Mouse (Mus musculus) inflammation-experienced regulatory T-cells, adult 6 months (primary cell): ENCODE results near the gene Lhx9. TPM values are rescaled to one million over a fixed set of nuclear protein-coding genes. Genes with fewer than 3 reads are reported as not detected.

Source experiments
- ATAC-seq: one replicate; pipeline ENCODE4 v1.8.0; 2017
- polyA plus RNA-seq, 3 experiments: library from polyadenylated mRNA; unstranded; fragments of 100-300 nt; shearing (Covaris generic); gene quantifications; one replicate each; pipeline ENCODE4 v1.2.1; 2017

The Lhx9 gene
- polyA plus RNA-seq = under 1 TPM in 2 of 3 experiments, not detected in 1; 0.20 to 0.25 TPM

GRCm38 (mm10) chr1:138848511-138849109, at the start of gene Lhx9:
Gene Lhx9, minus strand, starts transcription at chr1:138848577.
- ATAC-seq = peak; percentile 5

GRCm38 (mm10) chr1:138896088-138896487, 47.7 kb upstream of the Lhx9 start:
- no peak for ATAC-seq

GRCm38 (mm10) chr1:138877470-138878254, 29.3 kb upstream of the Lhx9 start:
- ATAC-seq = no peak

DNA sequence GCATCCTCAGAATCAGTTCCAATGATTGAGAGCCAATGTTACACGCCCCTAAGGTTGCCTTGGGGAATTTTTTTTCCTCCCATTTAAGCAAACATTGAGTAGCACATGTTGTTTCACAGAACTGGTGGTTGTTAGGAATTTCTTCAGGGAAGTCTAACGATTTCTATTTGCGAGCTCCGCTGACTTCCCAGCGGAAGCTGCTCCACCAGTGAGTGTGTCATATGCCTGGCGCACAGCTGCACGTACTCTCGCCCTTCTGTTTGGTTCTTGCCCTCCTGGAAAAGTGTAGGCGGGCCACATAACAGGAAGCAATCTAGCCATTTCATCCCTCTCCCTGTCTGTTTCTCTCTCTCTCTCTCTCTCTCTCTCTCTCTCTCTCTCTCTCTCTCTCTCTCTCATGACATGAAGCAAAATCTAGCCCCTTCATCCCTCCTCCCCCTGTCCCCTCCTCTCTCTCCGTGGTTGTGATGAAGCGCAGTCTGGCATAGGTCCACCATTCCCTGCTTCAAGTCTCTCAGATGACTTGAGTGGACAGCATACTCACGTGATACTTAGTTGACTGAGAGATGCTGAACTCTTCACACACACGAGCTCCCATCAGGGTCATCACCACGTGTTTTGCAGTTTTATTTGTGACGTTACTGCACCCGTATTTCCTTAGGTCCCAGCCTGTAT, 28.1 kb upstream of the Lhx9 start:
- ATAC-seq = no peak

DNA sequence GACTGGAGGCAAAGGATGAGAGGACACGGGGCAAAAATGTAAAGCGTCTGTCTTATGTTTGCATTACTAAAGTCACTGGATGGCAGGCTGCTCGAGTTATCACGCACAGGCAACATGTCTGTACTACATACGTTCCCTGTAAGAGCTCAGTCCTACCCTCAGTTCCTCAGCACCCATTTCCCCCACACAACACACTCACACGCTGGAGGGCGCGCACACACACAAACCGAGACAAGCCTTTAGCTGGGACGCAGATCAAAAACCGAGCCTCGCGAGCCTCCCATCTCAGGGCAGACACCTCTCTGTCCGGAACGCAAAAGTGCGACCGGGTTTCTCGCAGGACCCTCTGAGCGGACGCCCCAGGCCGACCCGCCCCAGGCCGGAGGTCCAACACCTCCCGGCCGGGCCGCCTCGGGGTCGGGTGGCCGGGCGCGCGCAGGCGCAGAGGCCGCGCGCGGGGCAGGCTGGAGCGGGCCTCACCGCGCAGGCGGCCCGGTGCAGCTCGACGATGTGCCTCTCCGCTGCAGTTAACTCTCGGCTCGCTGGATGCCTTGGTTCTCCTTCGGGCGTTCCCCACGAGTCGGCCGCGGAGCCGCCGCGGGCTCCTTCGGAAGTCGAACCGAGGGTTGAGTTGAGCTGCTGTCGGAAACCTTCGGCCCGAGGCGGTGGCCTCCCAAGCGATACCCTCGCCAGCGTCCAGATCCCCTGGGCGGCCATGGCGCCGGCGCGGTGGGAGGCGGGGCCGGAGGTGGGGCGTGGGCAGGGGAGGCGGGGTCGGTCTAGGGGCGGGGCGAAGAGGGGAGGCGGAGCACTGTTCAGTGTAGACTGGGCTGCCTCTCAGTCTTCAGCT, 7.9 kb upstream of the Lhx9 start, which contains the start of gene 2310009B15Rik:
TSS of gene 2310009B15Rik (minus strand) at position 752 of the 850 bp plus-strand sequence.
- peak; percentile 89 for ATAC-seq

GRCm38 (mm10) chr1:138850823-138851222, 2.4 kb upstream of the Lhx9 start:
- no peak for ATAC-seq

DNA sequence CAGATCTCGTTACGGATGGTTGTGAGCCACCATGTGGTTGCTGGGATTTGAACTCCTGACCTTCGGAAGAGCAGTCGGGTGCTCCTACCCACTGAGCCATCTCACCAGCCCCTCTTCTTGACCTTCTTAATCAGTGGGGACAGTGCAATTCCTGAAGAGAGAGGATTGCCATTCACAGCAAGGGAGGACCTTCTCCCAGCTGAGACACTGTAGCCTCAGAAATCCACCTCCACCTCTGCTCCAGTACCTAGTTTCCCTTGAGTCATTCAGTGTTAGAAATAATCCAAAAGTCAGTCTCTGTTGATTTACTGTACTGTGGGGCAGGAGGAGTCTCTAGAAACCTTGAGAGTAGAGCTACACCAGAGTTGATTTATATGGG, 1.8 kb upstream of the Lhx9 start:
- ATAC-seq = no peak

GRCm38 (mm10) chr1:138849531-138850160, 1.3 kb upstream of the Lhx9 start:
- ATAC-seq = no peak

- peak; percentile 3 for ATAC-seq
These were observed 351 bp downstream of the Lhx9 start for GRCm38 (mm10) chr1:138848026-138848425.

- ATAC-seq = no peak
These were observed 1.2 kb downstream of the Lhx9 start for GRCm38 (mm10) chr1:138847146-138847545.

- no peak for ATAC-seq
These were observed 1.8 kb downstream of the Lhx9 start for GRCm38 (mm10) chr1:138846581-138846980.

DNA sequence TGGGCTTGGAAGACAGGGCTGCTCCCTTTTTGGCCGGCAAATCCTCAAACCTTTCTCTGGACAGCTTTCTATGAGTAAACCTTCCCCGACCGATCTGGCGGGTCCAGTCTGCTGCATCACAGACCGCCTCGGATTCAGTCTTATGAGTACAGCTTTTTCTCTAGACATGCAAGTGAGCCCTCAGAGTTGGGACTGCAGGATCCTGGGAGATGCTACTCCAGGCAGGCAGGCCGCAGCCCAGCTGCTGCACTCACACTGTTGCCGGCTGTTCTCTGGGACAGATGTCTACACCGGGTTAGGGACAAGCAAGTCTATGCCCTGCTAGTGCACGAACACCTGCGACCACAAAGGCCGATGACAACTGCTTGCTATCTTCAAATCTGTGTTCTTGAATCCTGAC, 2.2 kb downstream of the Lhx9 start:
- no peak for ATAC-seq

DNA sequence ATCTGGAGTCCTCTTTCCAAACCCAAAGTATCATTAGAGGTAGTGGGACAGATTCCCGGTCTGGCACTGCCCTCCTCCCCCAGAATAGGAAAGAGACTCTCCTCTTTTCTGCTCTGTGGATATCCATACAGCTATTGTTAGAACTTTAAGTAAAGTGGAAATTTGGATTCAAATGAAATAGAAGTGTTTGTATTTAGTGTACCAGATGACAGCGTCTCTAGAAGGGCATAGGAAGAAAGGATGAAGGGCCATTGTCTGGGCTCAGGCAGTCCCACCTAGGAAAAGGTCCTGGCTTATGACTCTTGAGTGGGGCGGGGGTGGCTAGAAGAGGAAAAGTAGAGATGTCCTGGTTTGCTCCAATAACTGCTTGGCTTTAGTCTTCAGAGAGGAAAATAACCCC, 2.9 kb downstream of the Lhx9 start:
- no peak for ATAC-seq

- ATAC-seq = no peak
These were observed 4.2 kb downstream of the Lhx9 start for GRCm38 (mm10) chr1:138844166-138844565.

DNA sequence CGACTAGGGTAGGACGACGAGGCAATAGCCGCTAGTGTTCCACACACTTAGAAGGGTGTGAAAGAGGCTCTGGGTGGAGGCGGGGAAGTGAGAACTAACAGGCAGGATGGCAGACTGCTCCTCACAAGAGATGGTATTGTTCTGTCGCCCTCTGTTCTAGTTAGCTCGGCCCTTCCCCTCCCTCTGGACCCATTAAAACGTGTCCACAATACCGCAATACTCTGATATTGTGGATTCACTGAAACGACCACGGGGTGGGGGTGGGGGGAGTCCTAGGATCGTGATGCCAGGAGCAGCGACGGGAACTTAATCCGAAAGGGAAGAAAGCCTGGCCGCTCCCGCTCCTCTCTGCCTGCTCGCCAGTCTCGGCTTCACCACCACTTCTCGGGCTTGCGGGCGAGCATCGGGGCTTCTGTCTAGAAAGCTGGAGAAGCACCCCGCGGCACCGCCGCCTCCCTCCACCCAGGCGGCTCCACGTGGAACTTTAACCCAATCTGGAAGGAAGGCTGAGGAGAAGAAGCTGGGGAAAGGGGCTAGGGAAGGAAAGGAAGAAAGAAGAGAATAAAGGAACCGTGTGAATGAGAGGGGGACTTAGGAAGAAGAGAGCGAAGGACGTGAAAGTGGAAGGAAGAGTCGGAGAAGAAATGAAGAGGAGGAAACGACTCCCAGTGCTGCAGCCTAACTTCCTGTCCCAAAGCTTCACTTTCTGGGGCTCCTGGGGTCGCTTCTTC, 4.9 kb downstream of the Lhx9 start:
- peak; percentile 38 for ATAC-seq

- ATAC-seq = no peak
These were observed 5.6 kb downstream of the Lhx9 start for GRCm38 (mm10) chr1:138842756-138843155.

DNA sequence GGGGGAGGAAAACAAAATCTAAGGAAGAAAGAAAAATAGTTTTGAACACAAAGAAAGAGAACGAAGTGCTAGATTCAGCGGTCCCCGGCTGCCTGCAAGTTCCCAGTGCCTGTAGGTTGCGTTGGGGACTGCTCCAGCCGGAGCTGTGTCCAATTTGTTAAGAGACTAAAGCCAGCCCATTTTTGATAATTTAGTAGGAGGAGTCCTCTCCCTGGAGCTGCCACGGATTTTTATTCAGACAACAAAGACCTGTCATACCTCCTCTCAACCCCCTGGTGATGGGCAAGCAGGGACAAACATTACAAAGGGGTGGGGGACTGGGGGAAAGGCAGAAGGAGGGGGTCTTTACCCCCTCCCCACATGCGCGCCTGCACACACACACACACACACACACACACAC, 6.1 kb downstream of the Lhx9 start:
- ATAC-seq = no peak

DNA sequence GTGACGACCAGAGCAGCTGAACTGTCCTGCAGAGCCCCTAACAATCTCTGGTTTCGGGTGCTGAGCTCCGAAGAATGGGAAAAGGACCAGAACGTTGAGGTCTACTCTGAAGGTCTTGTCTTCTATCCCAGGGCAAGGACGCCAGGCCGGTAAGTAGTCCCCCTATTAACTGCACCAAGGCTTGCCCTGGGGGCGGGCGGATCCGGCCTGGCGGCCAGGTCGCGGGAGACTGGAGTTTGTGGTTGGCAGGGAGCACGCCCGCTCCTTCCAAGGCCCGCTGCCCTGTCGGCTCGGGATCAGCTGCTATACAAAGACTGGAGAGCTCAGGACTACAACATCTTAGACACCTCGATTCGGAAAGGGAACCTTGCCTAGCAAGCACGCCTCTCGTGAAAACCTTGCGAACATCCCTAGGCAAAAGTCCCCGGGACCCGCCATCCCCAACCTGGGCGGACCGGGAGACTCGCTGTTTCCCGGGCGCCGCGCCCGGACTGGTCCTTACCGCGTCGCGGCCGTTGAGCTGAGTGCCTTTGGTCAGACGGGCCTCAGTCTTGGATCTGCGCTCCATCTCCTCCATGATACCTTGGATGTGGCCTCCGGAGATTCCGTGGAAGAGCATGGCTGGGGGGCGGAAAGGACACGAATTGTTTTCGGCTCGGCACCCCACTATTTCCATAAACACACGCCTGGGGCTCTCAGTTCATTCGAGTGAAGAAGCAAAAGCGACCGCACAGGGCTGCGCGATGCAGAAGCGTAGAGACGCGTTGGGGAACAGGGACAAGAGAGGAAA, 6.9 kb downstream of the Lhx9 start:
- no peak for ATAC-seq

DNA sequence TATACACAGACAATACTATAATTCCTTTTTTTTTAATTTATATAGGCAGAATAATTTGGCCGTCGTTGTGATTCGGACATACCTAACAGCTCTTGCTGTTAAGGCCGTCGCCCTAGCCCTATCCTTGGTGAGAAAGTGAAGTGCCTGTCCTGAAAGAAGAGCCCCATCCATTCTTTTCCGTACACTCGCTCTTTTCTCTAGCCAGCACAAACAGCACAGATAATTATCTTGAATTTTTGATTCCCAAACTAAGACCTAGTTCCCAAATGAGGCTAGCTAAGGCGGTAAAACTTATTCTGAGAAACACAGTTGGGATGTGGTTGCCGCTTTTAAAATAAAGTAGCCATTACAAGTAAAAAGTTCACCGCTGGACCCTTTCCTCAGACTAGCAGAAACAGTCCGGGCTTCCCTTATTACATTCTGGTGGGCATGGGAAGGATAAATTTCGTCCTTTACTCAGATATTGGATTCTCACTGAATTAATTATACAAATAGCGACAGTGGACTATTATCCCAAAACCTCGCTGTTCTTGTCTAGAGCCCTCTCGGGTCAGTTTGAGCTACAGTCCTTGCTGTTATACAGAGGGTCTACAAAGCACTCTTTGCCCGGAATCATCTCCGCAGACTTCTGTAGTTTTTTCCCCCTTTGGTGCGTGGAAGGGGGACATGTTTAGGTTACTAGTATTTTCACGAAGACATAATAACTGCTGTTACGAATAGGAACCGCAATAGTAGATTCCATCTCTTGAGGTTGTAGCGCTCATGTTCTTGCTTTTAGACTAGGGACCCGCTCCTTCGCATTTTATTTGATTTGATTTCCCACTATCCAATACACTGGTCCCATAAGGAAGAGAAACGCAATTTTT, 7.7 kb downstream of the Lhx9 start:
- ATAC-seq = no peak
